Mouse (Mus musculus) C2C12 (cell line): ENCODE results near the gene Txlna. TPM values are rescaled to one million over a fixed set of nuclear protein-coding genes. Genes with fewer than 3 reads are reported as not detected.

Experiments
- H3K27me3 ChIP-seq: one replicate; pipeline ENCODE4 v1.6.1; 2011; ENCODE audit not compliant: control insufficient read depth, insufficient read depth, insufficient read length
- H3K36me3 ChIP-seq: one replicate; pipeline ENCODE4 v1.6.1; 2011; ENCODE audit not compliant: control insufficient read depth, insufficient read depth
- H3K4me3 ChIP-seq: one replicate; pipeline ENCODE4 v1.5.1; 2011; ENCODE audit warnings: mild to moderate bottlenecking, control low read depth; ENCODE audit not compliant: poor library complexity, insufficient read depth, severe bottlenecking
- H3K79me2 ChIP-seq: one replicate; pipeline ENCODE4 v1.6.1; 2011; ENCODE audit not compliant: control insufficient read depth, insufficient read depth
- H3K79me3 ChIP-seq: one replicate; pipeline ENCODE4 v1.6.1; 2011; ENCODE audit warnings: low read depth, control low read depth
- H3ac ChIP-seq: one replicate; pipeline ENCODE3; 2011; ENCODE audit warnings: low read depth; ENCODE audit not compliant: control insufficient read depth, insufficient read length
- CEBPB ChIP-seq: IDR thresholded peaks from one replicate; pipeline ENCODE4 v1.6.1; 2011; ENCODE audit warnings: low read depth, mild to moderate bottlenecking, control low read depth, moderate library complexity
- CTCF ChIP-seq: IDR thresholded peaks from one replicate; pipeline ENCODE4 v1.5.1; 2011; ENCODE audit not compliant: control insufficient read depth, insufficient read depth, insufficient read length
- FOSL1 ChIP-seq: IDR thresholded peaks from one replicate; pipeline ENCODE4 v1.8.0; 2011; ENCODE audit warnings: mild to moderate bottlenecking, low read length; ENCODE audit not compliant: poor library complexity, insufficient read depth, severe bottlenecking
- MAX ChIP-seq: IDR thresholded peaks from one replicate; pipeline ENCODE4 v1.6.1; 2011; ENCODE audit warnings: mild to moderate bottlenecking, control low read depth
- MYOD1 ChIP-seq: IDR thresholded peaks from one replicate; pipeline ENCODE4 v1.6.1; 2011; ENCODE audit warnings: low read depth; ENCODE audit not compliant: control insufficient read depth, insufficient read length
- MYOG ChIP-seq: IDR thresholded peaks from one replicate; pipeline ENCODE4 v1.6.1; 2011; ENCODE audit not compliant: control insufficient read depth, insufficient read length; ENCODE audit errors: extremely low read depth
- USF1 ChIP-seq: IDR thresholded peaks from one replicate; pipeline ENCODE4 v1.6.1; 2011; ENCODE audit warnings: low read depth, mild to moderate bottlenecking, control low read depth, moderate library complexity
- microRNA-seq: library from miRNA; unstranded; fragments of <30 nt; microRNA quantifications from one replicate; pipeline ENCODE4, GENCODE M21; 2019; ENCODE audit warnings: borderline microRNAs expressed
- polyA plus RNA-seq: library from polyadenylated mRNA; unstranded; fragments of >200 nt; fragmentation: generic; extraction: Trizol; gene quantifications from one replicate; pipeline ENCODE4 v1.2.1, GENCODE M21; 2012; ENCODE audit warnings: missing spikeins

Gene Txlna
- polyA plus RNA-seq, 1 experiment = 43.0 TPM

- TF ChIP-seq USF1 = no peak
- TF ChIP-seq MAX = no peak
- no peak for TF ChIP-seq CTCF
- TF ChIP-seq MYOD1 = no peak
- no peak for TF ChIP-seq MYOG
- no peak for TF ChIP-seq FOSL1
- no peak for TF ChIP-seq CEBPB
- Histone ChIP-seq H3K79me3 (no peaks in the 10 kb centered on the region), H3K79me2 (no peaks in the 10 kb centered on the region), H3ac (no peak overlapping the region), H3K4me3 (no peak overlapping the region), H3K36me3 (no peaks in the 10 kb centered on the region), H3K27me3 (no peaks in the 10 kb centered on the region)
Observed at GRCm38 (mm10) chr4:129582251-129582650, 58.6 kb downstream of the Txlna start.

- Histone ChIP-seq H3ac (no peak overlapping the region), H3K27me3 (no peaks in the 10 kb centered on the region), H3K36me3 (no peaks in the 10 kb centered on the region), H3K79me2 (no peaks in the 10 kb centered on the region), H3K79me3 (no peaks in the 10 kb centered on the region), H3K4me3 (no peak overlapping the region)
- TF ChIP-seq USF1 (no peak), MYOG (no peak), CEBPB (no peak), CTCF (no peak), FOSL1 (no peak), MYOD1 (no peak), MAX (no peak)
Observed at GRCm38 (mm10) chr4:129580347-129580746, 60.5 kb downstream of the Txlna start.

DNA sequence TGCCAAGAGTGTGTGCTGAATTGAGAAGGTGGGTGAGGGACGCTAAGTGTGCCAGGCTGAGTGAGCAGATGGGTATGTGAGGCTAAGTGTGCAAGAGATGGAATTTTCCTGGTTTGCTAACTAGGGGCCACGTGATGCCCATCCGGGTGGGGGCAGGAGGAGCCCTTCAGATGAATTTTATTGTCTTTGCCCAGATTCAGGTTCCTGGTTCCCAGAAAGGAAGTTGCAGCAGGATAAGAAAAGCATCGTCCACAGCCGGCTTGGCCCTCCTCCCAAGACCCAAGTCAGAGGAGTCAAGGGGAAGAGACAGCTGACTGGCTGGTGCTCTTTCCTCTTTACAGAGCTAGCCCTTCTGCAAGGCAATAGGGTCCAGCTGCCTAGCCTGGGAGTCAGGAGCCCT lies 62.4 kb downstream of the Txlna start, which contains the start of gene Fam167b:
Fam167b (minus strand) TSS at position 84 of the 400 bp plus-strand sequence.
- H3ac ChIP-seq = no peak within 1 kb of the TSS
- no peak for TF ChIP-seq USF1
- no peak for TF ChIP-seq CTCF
- TF ChIP-seq MYOG = no peak
- no peak for TF ChIP-seq FOSL1
- TF ChIP-seq CEBPB = no peak
- no peak for TF ChIP-seq MAX
- TF ChIP-seq MYOD1 = no peak
- no peaks in the 10 kb centered on the region for H3K36me3 ChIP-seq
- no peak within 1 kb of the TSS for H3K4me3 ChIP-seq
- no peaks in the 10 kb centered on the region for H3K27me3 ChIP-seq
- no peaks in the 10 kb centered on the region for H3K79me3 ChIP-seq
- H3K79me2 ChIP-seq = no peaks in the 10 kb centered on the region

DNA sequence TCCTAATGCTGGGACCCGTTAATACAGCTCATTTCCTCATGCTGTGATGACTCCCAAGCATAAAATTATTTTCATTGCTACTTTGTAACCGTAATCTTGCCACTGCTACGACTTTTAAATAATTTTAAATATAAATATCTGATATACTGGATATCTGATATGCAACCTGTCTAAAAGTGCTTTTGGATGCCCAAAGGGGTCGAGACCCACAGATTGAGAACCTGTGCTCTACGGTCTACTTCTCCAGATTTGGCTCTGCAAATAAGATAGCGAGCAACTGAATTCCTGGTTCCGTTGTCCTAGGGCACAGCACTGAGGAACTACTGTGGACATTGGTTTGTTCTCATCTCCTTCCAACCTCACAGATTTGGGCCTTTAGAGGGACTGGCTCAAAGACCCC lies 63.2 kb downstream of the Txlna start:
- H3K4me3 ChIP-seq = no peak overlapping the region
- no peaks in the 10 kb centered on the region for H3K27me3 ChIP-seq
- H3K36me3 ChIP-seq = no peaks in the 10 kb centered on the region
- H3K79me2 ChIP-seq = no peaks in the 10 kb centered on the region
- no peaks in the 10 kb centered on the region for H3K79me3 ChIP-seq
- no peak overlapping the region for H3ac ChIP-seq
- TF ChIP-seq MYOG = no peak
- TF ChIP-seq CTCF = no peak
- TF ChIP-seq MAX = no peak
- TF ChIP-seq CEBPB = no peak
- TF ChIP-seq FOSL1 = no peak
- TF ChIP-seq USF1 = no peak
- TF ChIP-seq MYOD1 = no peak

DNA sequence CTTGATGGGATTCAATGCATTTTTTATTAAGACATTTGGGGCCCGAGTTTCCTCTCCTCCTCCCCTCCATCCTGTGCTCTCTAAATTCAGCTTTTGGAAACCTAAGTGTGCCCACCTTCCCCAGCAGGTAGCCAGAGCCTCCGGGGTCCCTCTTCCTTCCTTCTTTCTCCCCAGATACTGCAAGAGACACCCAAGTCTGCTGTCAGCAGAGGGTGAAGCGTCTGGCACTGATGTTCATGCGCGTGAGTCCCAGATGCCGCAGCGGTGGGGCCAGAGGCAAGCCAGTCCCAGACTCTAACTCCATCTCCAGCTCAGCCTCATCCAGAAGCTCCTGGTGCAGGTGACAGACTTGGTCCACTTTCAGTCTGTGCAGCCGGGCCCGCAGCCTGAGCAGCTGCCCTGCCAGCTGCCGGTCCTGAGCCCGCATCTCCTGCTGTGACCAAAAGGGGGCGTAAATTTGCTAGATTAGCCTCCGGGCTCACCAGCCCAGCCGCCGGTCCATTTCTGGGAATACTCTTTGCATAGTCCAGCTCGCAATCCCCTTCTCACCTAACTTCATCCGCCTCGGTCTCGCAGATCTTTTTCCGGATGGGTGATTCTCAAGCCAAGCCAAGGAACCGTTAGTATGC lies 63.9 kb downstream of the Txlna start:
- no peaks in the 10 kb centered on the region for H3K36me3 ChIP-seq
- H3K79me2 ChIP-seq = no peaks in the 10 kb centered on the region
- H3K27me3 ChIP-seq = no peaks in the 10 kb centered on the region
- no peak overlapping the region for H3ac ChIP-seq
- H3K79me3 ChIP-seq = no peaks in the 10 kb centered on the region
- TF ChIP-seq CTCF (peak; percentile 47), MAX (no peak), CEBPB (no peak), FOSL1 (no peak), MYOG (no peak), USF1 (no peak)
- no peak overlapping the region for H3K4me3 ChIP-seq

Small RNAs within 50 kb of the gene (microRNA-seq; reads per million reads assigned to microRNA genes)
- 0.20 reads per million for gene Mir7016

Other genes with a start within 250 kb of the Txlna start
- gene Zbtb8b, start 200.2 kb downstream of the Txlna start, polyA plus RNA-seq = not detected
- gene Bsdc1, start 179.5 kb downstream of the Txlna start, polyA plus RNA-seq = 11.8 TPM
- gene Tssk3, start 150.0 kb downstream of the Txlna start, polyA plus RNA-seq = not detected
- not detected for gene Fam229a, start 149.9 kb downstream of the Txlna start, polyA plus RNA-seq
- gene Marcksl1, start 127.5 kb downstream of the Txlna start, polyA plus RNA-seq = 148 TPM
- gene Hdac1, start 98.4 kb downstream of the Txlna start, polyA plus RNA-seq = 96.7 TPM
- gene Lck, start 67.4 kb downstream of the Txlna start, polyA plus RNA-seq = 1.5 TPM
- gene Fam167b, start 62.5 kb downstream of the Txlna start, polyA plus RNA-seq = 0.27 TPM
- gene Eif3i, start 40.4 kb downstream of the Txlna start, polyA plus RNA-seq = 416 TPM
- gene Tmem234, start 40.4 kb downstream of the Txlna start, polyA plus RNA-seq = 218 TPM
- gene Dcdc2b, start 26.8 kb downstream of the Txlna start, polyA plus RNA-seq = 0.40 TPM
- gene Iqcc, start 22.0 kb downstream of the Txlna start, polyA plus RNA-seq = 10.8 TPM
- 7.7 TPM for gene Ccdc28b, start 17.1 kb downstream of the Txlna start, polyA plus RNA-seq
- 23.9 TPM for gene Kpna6, start 31.7 kb upstream of the Txlna start, polyA plus RNA-seq
- 17.0 TPM for gene Tmem39b, start 55.8 kb upstream of the Txlna start, polyA plus RNA-seq
- 61.6 TPM for gene Khdrbs1, start 101.2 kb upstream of the Txlna start, polyA plus RNA-seq
- 101 TPM for gene Ptp4a2, start 170.2 kb upstream of the Txlna start, polyA plus RNA-seq